Mouse (Mus musculus) right cerebral cortex, adult 2 months (tissue): ENCODE measurements around the gene Gm10718.
"Not testable (repeated sequence)": the region's sequence is repeated elsewhere in the genome, so short reads cannot be mapped to it uniquely, and the experiment has no call there.

Source experiments
- DNase-seq, 2 experiments: peaks; one replicate each; pipeline ENCODE4 v3.0.0; 2021 to 2022; ENCODE audit warnings: low spot score in 2 of 2

Gm10718 gene

DNA sequence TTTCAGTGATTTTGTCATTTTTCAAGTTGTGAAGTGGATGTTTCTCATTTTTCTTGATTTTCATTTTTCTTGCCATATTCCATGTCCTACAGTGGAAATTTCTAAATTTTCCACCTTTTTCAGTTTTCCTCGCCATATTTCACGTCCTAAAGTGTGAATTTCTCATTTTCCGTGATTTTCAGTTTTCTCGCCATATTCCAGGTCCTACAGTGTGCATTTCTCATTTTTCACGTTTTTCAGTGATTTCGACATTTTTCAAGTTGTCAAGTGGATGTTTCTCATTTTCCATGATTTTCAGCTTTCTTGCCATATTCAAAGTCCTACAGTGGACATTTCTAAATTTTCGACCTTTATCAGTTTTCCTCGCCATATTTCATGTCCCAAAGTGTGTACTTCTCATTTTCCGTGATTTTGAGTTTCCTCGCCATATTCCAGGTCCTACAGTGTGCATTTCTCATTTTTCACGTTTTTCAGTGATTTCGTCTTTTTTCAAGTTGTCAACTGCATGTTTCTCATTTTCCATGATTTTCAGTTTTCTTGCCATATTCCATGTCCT, 1.6 kb downstream of the Gm10718 start, which contains the start of gene Gm10717:
Gene Gm10717 (plus strand): TSS at position 506 of the 556 bp plus-strand sequence.
- peak in 1 of 2 experiments; percentile 10 for DNase-seq

DNA sequence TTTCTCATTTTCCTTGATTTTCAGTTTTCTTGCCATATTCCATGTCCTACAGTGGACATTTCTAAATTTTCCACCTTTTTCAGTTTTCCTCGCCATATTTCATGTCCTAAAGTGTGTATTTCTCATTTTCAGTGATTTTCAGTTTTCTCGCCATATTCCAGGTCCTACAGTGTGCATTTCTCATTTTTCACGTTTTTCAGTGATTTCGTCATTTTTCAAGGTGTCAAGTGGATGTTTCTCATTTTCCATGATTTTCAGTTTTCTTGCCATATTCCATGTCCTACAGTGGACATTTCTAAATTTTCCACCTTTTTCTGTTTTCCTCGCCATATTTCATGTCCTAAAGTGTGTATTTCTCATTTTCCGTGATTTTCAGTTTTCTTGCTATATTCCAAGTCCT, 2.3 kb downstream of the Gm10718 start:
- DNase-seq = peak; percentile 40 to 59

DNA sequence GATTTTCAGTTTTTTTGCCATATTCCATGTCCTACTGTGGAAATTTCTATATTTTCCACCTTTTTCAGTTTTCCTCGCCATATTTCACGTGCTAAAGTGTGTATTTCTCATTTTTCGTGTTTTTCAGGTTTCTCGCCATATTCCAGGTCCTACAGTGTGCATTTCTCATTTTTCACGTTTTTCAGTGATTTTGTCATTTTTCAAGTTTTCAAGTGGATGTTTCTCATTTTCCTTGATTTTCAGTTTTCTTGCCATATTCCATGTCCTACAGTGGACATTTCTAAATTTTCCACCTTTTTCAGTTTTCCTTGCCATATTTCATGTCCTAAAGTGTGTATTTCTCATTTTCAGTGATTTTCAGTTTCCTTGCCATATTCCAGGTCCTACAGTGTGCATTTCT, 2.8 kb downstream of the Gm10718 start:
- not testable (repeated sequence) for DNase-seq

DNA sequence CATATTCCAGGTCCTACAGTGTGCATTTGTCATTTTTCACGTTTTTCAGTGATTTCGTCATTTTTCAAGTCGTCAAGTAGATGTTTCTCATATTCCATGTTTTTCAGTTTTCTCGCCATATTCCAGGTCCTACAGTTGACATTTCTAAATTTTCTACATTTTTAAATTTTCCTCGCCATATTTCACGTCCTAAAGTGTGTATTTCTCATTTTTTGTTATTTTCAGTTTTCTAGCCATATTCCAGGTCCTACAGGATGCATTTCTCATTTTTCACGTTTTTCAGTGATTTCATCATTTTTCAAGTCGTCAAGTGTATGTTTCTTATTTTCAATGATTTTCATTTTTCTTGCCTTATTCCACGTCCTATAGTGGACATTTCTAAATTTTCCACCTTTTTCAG, 3.4 kb downstream of the Gm10718 start:
- not testable (repeated sequence) for DNase-seq

DNA sequence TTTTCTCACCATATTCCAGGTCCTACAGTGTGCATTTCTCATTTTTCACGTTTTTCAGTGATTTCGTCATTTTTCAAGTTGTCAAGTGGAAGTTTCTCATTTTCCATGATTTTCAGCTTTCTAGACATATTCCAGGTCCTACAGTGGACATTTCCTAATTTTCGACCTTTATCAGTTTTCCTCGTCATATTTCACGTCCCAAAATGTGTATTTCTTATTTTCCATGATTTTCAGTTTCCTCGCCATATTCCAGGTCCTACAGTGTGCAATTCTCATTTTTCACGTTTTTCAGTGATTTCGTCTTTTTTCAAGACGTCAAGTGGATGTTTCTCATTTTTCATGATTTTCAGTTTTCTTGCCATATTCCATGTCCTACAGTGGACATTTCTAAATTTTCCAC, 3.9 kb downstream of the Gm10718 start:
- DNase-seq = not testable (repeated sequence)

DNA sequence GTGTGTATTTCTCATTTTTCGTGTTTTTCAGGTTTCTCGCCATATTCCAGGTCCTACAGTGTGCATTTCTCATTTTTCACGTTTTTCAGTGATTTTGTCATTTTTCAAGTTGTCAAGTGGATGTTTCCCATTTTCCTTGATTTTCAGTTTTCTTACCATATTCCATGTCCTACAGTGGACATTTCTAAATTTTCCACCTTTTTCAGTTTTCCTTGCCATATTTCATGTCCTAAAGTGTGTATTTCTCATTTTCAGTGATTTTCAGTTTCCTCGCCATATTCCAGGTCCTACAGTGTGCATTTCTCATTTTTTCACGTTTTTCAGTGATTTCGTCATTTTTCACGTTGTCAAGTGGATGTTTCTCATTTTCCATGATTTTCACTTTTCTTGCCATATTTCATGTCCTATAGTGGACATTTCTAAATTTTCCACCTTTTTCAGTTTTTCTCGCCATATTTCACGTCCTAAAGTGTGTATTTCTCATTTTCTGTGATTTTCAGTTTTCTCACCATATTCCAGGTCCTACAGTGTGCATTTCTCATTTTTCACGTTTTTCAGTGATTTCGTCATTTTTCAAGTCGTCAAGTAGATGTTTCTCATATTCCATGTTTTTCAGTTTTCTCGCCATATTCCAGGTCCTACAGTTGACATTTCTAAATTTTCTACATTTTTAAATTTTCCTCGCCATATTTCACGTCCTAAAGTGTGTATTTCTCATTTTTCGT, 6.1 kb downstream of the Gm10718 start:
- DNase-seq = peak in 1 of 2 experiments; percentile 5

DNA sequence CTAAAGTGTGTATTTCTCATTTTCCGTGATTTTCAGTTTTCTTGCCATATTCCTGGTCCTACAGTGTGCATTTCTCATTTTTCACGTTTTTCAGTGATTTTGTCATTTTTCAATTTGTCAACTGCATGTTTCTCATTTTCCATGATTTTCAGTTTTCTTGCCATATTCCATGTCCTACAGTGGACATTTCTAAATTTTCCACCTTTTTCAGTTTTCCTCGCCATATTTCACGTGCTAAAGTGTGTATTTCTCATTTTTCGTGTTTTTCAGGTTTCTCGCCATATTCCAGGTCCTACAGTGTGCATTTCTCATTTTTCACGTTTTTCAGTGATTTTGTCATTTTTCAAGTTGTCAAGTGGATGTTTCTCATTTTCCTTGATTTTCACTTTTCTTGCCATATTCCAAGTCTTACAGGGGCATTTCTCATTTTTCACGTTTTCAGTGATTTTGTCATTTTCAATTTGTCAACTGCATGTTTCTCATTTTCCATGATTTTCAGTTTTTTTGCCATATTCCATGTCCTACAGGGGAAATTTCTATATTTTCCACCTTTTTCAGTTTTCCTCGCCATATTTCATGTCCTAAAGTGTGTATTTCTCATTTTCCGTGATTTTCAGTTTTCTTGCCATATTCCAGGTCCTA, 7.5 kb downstream of the Gm10718 start:
- DNase-seq = not testable (repeated sequence)

DNA sequence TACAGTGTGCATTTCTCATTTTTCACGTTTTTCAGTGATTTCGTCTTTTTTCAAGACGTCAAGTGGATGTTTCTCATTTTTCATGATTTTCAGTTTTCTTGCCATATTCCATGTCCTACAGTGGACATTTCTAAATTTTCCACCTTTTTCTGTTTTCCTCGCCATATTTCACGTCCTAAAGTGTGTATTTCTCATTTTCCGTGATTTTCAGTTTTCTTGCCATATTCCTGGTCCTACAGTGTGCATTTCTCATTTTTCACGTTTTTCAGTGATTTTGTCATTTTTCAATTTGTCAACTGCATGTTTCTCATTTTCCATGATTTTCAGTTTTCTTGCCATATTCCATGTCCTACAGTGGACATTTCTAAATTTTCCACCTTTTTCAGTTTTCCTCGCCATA, 11.0 kb downstream of the Gm10718 start, which contains the start of gene Gm17535:
Gene Gm17535 (plus strand): TSS at position 301 of the 400 bp plus-strand sequence.
- not testable (repeated sequence) for DNase-seq

DNA sequence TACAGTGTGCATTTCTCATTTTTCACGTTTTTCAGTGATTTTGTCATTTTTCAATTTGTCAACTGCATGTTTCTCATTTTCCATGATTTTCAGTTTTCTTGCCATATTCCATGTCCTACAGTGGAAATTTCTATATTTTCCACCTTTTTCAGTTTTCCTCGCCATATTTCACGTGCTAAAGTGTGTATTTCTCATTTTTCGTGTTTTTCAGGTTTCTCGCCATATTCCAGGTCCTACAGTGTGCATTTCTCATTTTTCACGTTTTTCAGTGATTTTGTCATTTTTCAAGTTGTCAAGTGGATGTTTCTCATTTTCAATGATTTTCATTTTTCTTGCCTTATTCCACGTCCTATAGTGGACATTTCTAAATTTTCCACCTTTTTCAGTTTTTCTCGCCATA, 13.2 kb downstream of the Gm10718 start, which contains the start of gene Gm10715:
Gene Gm10715 (plus strand): TSS at position 301 of the 400 bp plus-strand sequence.
- DNase-seq = not testable (repeated sequence)

DNA sequence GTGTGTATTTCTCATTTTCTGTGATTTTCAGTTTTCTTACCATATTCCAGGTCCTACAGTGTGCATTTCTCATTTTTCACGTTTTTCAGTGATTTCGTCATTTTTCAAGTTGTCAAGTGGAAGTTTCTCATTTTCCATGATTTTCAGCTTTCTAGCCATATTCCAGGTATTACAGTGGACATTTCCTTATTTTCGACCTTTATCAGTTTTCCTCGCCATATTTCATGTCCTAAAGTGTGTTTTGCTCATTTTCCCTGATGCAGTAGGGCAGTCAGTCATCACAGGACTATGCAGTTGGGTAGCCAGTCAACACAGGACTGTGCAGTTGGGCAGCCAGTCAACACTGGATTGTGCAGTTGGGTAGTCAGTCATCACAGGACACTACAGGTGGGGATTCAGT, 14.8 kb downstream of the Gm10718 start:
- not testable (repeated sequence) for DNase-seq
